Mouse (Mus musculus) heart, adult 2 months (tissue): Measurements from ENCODE around the gene Cox4i2. TPM values are rescaled to one million over a fixed set of nuclear protein-coding genes. Genes with fewer than 3 reads are reported as not detected.

ENCODE experiments used
- DNase-seq, 2 experiments: peaks; one replicate each; pipeline ENCODE4 v3.0.0; 2021
- H3K27ac ChIP-seq: fragments of 200-600 bp; 2 replicates; pipeline ENCODE4 v1.8.1; 2022
- H3K27me3 ChIP-seq: fragments of 200-500 bp; 2 replicates; pipeline ENCODE4 v1.6.1; 2012; ENCODE audit warnings: mild to moderate bottlenecking, low read length, inconsistent platforms, mixed read lengths; ENCODE audit not compliant: control insufficient read depth, insufficient read depth
- H3K36me3 ChIP-seq: fragments of 200-500 bp; 2 replicates; pipeline ENCODE4 v1.6.1; 2012; ENCODE audit warnings: low read length, inconsistent platforms; ENCODE audit not compliant: control insufficient read depth, insufficient read depth
- H3K4me1 ChIP-seq: fragments of 200-500 bp; 2 replicates; pipeline ENCODE4 v1.6.1; 2011; ENCODE audit warnings: low read length; ENCODE audit not compliant: control insufficient read depth, insufficient read depth
- H3K4me3 ChIP-seq: fragments of 200-600 bp; 2 replicates; pipeline ENCODE4 v1.8.1; 2022
- H3K79me2 ChIP-seq: fragments of 200-500 bp; replicated peaks from 2 replicates; pipeline ENCODE4 v1.6.1; 2012; ENCODE audit warnings: mild to moderate bottlenecking, inconsistent platforms, low read length, moderate library complexity, mixed read lengths; ENCODE audit not compliant: control insufficient read depth, insufficient read depth
- H3K9ac ChIP-seq: fragments of 200-500 bp; 2 replicates; pipeline ENCODE4 v1.6.1; 2012; ENCODE audit warnings: low read depth, mild to moderate bottlenecking, control low read depth, inconsistent platforms, low read length, mixed read lengths
- CTCF ChIP-seq: fragments of 200-600 bp; IDR thresholded peaks from 2 replicates; pipeline ENCODE4 v1.8.1; 2022; ENCODE audit warnings: antibody characterized with exemption, mild to moderate bottlenecking, moderate library complexity
- EP300 ChIP-seq: fragments of 200-500 bp; IDR thresholded peaks from 2 replicates; pipeline ENCODE4 v1.6.1; 2011; ENCODE audit warnings: low read depth, low read length, control low read depth; ENCODE audit not compliant: insufficient read depth
- POLR2A ChIP-seq: fragments of 200-500 bp; IDR thresholded peaks from 2 replicates; pipeline ENCODE4 v1.6.1; 2011; ENCODE audit warnings: mild to moderate bottlenecking, low read depth, low read length, control low read depth; ENCODE audit not compliant: insufficient read depth
- WGBS: fragments of 180-500 bp; shearing (Covaris S2); methylation state at CpG from one replicate; pipeline ENCODE4 v1.1.7; 2018; 5-methylcytosine and 5-hydroxymethylcytosine counted together
- intact Hi-C: fragments of 180-260 bp; cut with DNase I; formaldehyde crosslinking; loops from one replicate; pipeline ENCODE4 v1.15.1; 2025
- polyA plus RNA-seq: library from polyadenylated mRNA; depleted of rRNA; stranded (reverse); fragments of >200 nt; gene quantifications from 2 replicates; pipeline ENCODE4 v1.2.3, GENCODE M21; 2012
- total RNA-seq, 2 experiments: library from RNA; stranded (reverse); gene quantifications; 2 replicates each; pipeline ENCODE4 v1.2.3; 2021

The Cox4i2 gene
- total and polyA plus RNA-seq, 3 experiments: 12.0 to 18.0 (median 12.1) TPM

DNA sequence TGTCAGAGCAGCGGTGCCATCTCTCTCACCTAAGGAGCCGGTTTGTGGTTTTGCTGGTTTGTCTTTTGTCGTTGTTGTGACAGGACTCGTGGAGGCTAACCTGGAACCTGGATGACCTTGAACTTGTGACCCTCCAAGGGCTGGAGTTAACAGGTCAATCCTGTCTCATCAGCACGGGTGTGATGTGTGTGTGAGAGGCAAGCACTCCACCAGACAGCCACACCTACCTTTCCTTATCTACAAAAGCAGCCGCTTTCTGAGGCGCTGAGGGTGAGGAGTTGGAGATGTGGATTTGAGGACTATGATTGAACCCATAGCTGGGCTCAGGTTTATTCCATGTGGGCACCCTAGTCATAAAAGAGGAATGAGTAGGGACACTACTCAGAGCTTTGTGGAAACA, 15.7 kb downstream of the Cox4i2 start:
- Histone ChIP-seq H3K4me3 (no peak overlapping the region), H3K4me1 (peaks cover 3% of the 10 kb centered on the region; the same call in 1 of the 2 replicates), H3K9ac (no peak overlapping the region), H3K36me3 (no peaks in the 10 kb centered on the region), H3K27ac (no peak overlapping the region), H3K79me2 (no peaks in the 10 kb centered on the region), H3K27me3 (no peaks in the 10 kb centered on the region)
- intact Hi-C loops: loop anchor here (10.0 kb wide), 1 partner anchor 155 kb away; no protein-coding TSS in a partner anchor
- no peak for DNase-seq
- TF ChIP-seq EP300: no peak
- no peak for TF ChIP-seq POLR2A
- TF ChIP-seq CTCF: no peak
- 72% methylated on average over 7 of the region's 7 CpGs for WGBS

DNA sequence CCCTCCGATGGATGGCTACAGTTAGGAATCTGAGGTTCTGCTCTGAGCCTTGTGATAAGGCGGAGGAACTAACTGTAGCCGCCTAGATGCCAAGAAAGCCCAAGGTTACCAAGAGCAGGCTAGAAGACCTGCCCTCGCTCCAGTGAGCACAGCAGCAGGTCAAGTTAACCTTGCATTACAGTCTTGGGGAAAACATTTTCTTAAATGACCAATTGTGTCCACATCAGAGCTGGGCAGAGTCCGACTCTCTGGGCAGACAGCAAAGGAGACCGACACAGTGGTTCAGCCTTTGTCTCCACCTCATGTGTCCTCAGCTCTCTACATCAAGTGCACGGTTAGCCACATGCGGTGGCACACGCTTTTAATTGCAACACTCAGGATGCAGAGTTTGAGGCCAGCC, 17.6 kb downstream of the Cox4i2 start:
- no peak for DNase-seq
- WGBS: 87% methylated on average over 9 of the region's 9 CpGs
- no peak overlapping the region for H3K4me3 ChIP-seq
- H3K36me3 ChIP-seq: no peaks in the 10 kb centered on the region
- peaks cover 1% of the 10 kb centered on the region; the same call in 1 of the 2 replicates for H3K4me1 ChIP-seq
- TF ChIP-seq POLR2A (no peak), CTCF (no peak), EP300 (no peak)
- intact Hi-C loops: no loop called here
- no peak overlapping the region for H3K9ac ChIP-seq
- no peaks in the 10 kb centered on the region for H3K79me2 ChIP-seq
- H3K27ac ChIP-seq: no peak overlapping the region
- H3K27me3 ChIP-seq: no peaks in the 10 kb centered on the region

DNA sequence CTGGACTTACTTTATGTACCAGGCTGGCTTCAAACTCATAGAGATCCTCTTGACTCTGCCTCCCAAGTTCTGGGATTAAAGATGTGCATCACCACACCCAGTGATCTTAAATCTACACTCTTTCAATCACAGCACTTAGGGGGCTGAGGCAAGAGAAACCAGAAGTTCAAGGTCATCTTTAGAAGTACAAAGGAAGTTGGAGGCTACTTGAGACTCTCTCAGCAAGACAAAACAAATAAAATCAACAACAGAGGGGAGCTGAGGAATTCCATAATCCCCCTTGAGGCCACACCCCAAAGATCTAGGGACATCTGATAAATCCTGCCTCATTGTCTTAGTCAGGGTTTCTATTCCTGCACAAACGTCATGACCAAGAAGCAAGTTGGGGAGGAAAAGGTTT, 18.3 kb downstream of the Cox4i2 start:
- DNase-seq: no peak
- H3K9ac ChIP-seq: no peak overlapping the region

DNA sequence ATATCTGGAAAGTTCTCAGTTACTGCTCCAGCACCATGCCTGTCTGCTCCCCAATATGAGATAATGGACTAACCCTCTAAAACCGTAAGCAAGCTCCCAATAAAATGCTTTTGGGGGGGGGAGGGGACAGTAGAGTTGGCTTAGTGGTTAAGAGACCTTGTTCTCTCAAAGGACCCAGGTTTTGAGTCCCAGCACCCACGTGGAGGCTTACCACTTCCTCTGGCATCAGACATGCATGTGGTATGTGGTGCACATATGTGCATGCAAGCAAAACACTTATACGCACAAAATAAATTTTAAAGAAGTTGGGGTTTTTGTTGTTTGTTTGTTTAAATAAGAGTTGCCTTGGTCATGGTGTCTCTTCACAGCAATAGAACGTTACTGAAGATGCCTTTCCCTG, 21.4 kb downstream of the Cox4i2 start:
- no peak for DNase-seq
- Histone ChIP-seq H3K4me1 (no peaks in the 10 kb centered on the region; the same call in 1 of the 2 replicates), H3K79me2 (no peaks in the 10 kb centered on the region), H3K27me3 (no peaks in the 10 kb centered on the region), H3K36me3 (peaks cover 2% of the 10 kb centered on the region; the same call in 1 of the 2 replicates), H3K9ac (no peak overlapping the region), H3K27ac (no peak overlapping the region), H3K4me3 (no peak overlapping the region)
- intact Hi-C loops: no loop called here
- WGBS: 75% methylated on average over 4 of the region's 4 CpGs
- TF ChIP-seq EP300 (no peak), POLR2A (no peak), CTCF (no peak)

More for the DNA sequence above, 18.3 kb downstream of the Cox4i2 start:
- WGBS: 11% methylated on average over 1 of the region's 1 CpGs
- Histone ChIP-seq H3K36me3 (no peaks in the 10 kb centered on the region), H3K79me2 (no peaks in the 10 kb centered on the region), H3K4me1 (peaks cover 1% of the 10 kb centered on the region; the same call in 1 of the 2 replicates), H3K27ac (no peak overlapping the region), H3K4me3 (no peak overlapping the region), H3K27me3 (no peaks in the 10 kb centered on the region)
- TF ChIP-seq EP300 (no peak), CTCF (no peak), POLR2A (no peak)
- intact Hi-C loops: no loop called here

DNA sequence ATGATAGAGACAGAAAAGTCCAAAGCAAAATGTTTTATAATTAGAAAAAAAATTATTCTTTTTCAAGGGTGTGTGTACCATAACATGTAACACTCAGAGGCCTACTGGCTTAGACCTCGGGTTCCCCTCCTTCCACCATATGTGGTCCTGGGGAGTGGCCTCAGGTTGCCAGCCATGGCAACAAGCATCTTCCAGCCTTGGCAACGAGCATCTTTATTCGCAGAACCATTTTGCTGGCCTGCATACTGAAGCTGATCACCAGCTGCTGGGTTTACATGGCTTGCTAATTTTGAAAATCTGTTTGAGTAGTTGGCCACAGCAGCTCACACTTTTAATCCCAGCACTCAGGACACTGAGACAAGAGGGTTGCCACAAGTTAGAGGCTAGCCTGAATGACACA, 22.0 kb downstream of the Cox4i2 start:
- WGBS: 86% methylated on average over 3 of the region's 3 CpGs
- no peaks in the 10 kb centered on the region for H3K79me2 ChIP-seq
- intact Hi-C loops: no loop called here
- peaks cover 4% of the 10 kb centered on the region for H3K4me1 ChIP-seq
- peaks cover 5% of the 10 kb centered on the region for H3K36me3 ChIP-seq
- no peak overlapping the region for H3K9ac ChIP-seq
- TF ChIP-seq EP300: no peak
- no peak for TF ChIP-seq CTCF
- no peak for TF ChIP-seq POLR2A
- H3K4me3 ChIP-seq: no peak overlapping the region
- no peaks in the 10 kb centered on the region for H3K27me3 ChIP-seq
- DNase-seq: no peak
- no peak overlapping the region for H3K27ac ChIP-seq

DNA sequence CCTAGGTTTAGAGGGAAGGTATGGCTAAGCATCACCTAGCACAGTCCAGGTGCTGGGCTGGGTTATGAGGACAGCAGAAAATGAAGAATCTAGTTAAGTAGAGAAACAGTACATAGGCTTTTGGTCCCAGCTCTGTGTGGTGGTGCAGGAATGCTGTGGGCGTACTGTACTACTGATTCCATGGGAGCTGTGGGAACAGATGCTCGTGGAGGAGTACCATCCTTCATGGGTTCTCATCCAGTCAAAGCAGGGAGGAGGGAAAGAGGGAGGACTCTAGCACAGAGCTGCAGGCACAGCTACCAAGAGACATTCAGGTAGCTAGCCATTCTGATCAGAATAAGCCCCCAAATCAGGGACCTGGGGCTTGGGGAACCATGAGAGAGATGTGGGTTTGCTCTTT, 22.5 kb downstream of the Cox4i2 start:
- peaks cover 9% of the 10 kb centered on the region for H3K36me3 ChIP-seq
- 80% methylated on average over 2 of the region's 2 CpGs for WGBS
- DNase-seq: no peak
- no peak overlapping the region for H3K4me3 ChIP-seq
- peaks cover 7% of the 10 kb centered on the region for H3K4me1 ChIP-seq
- intact Hi-C loops: no loop called here
- TF ChIP-seq POLR2A: no peak
- no peak for TF ChIP-seq EP300
- TF ChIP-seq CTCF: no peak
- H3K27me3 ChIP-seq: no peaks in the 10 kb centered on the region
- H3K27ac ChIP-seq: no peak overlapping the region
- H3K79me2 ChIP-seq: no peaks in the 10 kb centered on the region
- H3K9ac ChIP-seq: no peak overlapping the region
